Comparison of ENCODE assay signal across 8 mouse cellular contexts in the genomic region with DNA sequence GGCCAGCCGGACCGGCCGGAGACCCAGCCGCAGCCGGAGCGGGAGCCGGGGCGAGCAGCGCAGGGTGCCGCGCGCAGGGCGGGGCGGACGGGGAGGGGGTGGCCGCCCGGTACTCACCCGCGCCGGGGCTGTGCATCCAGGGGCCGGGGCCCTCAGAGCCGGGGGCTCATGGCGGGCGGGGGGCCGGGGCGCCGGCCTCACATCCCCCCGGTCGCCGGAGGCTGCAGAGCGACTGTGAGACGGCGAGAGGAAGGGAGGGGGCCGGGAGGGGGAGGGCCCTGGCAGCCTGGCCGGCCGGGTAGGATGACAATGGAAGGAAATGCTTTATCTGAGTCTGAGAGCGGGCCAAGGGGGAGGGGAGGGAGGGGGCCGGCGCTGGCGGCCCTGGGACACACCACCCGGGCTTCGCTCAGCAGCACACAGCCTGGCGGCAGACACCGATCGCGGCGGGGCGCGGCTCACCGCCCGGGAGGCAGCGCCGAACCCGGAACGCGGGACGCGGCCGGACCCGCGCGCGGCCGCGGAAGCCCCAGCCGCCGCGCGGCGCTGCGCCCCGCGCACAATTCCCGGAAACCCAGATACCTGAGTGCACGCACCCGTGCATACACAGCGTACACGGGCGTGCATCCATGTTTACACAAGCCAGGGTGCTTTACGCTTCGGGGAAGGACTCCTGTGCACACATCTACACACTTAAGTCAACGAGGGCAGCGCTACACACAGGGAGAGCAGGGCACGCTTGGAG. TPM values are rescaled to one million over a fixed set of nuclear protein-coding genes. Genes with fewer than 3 reads are reported as not detected.
DNase-seq lines count a peak whose midpoint lies in the region; ATAC-seq and TF ChIP-seq lines count a peak whose summit lies in the region.

No protein-coding gene starts in this region.

- peak overlapping the region; percentile 80 for H3K9ac ChIP-seq in liver, embryonic 12.5 days

- H3K36me3 ChIP-seq in testis, adult 2 months (ENCODE audit: control insufficient read depth, insufficient read depth, low read length), result no peaks in the 10 kb centered on the region
- no peaks in the 10 kb centered on the region for H3K36me3 ChIP-seq in liver, embryonic 12.5 days
- H3K36me3 ChIP-seq in myocyte (ENCODE audit: control insufficient read depth, insufficient read depth), result no peaks in the 10 kb centered on the region
- peaks cover 3% of the 10 kb centered on the region for H3K36me3 ChIP-seq in thymus, adult 2 months (ENCODE audit: control insufficient read depth, insufficient read depth, low read length)

- TF ChIP-seq POLR2A in testis, adult 2 months (IDR thresholded peaks at IDR 0.05; ENCODE audit: control insufficient read depth, low read depth, low read length), result no peak
- TF ChIP-seq POLR2A in myocyte (IDR thresholded peaks at IDR 0.05; ENCODE audit: insufficient read length, low read depth), result peak; percentile 77
- peak; percentile 49; the same call in 1 of the 2 replicates for TF ChIP-seq POLR2A in thymus, adult 2 months (IDR thresholded peaks at IDR 0.05; ENCODE audit: control insufficient read depth, extremely low read depth, insufficient read depth, low read length, poor library complexity)

- H3K4me1 ChIP-seq in testis, adult 2 months (ENCODE audit: control insufficient read depth, insufficient read depth, low read length), result peaks cover 5% of the 10 kb centered on the region
- peaks cover 75% of the 10 kb centered on the region for H3K4me1 ChIP-seq in liver, embryonic 12.5 days
- peaks cover 77% of the 10 kb centered on the region for H3K4me1 ChIP-seq in thymus, adult 2 months (replicated peaks; ENCODE audit: control insufficient read depth, insufficient read depth, low read length)

- TF ChIP-seq CTCF in testis, adult 2 months (IDR thresholded peaks at IDR 0.05; ENCODE audit: control insufficient read depth, insufficient read depth, insufficient replicate concordance, low read depth, low read length), result no peak
- 0 out of 2 replicates have a peak, but pooled peaks have one; percentile 15 for TF ChIP-seq CTCF in thymus, adult 2 months (IDR thresholded peaks at IDR 0.05; ENCODE audit: borderline replicate concordance, control insufficient read depth, extremely low read depth, insufficient read depth, low read length, poor library complexity)

- ATAC-seq in inflammation-experienced regulatory T-cells, adult 6 months, result peak; percentile 47
- peak; percentile 79 for ATAC-seq in liver, embryonic 12.5 days

- no peaks in the 10 kb centered on the region for H3K27me3 ChIP-seq in testis, adult 2 months (ENCODE audit: control insufficient read depth, insufficient read depth, low read length)
- H3K27me3 ChIP-seq in liver, embryonic 12.5 days (replicated peaks), result peaks cover 44% of the 10 kb centered on the region
- no peaks in the 10 kb centered on the region for H3K27me3 ChIP-seq in myocyte (ENCODE audit: control insufficient read depth, insufficient read depth, insufficient read length)
- no peaks in the 10 kb centered on the region for H3K27me3 ChIP-seq in thymus, adult 2 months (ENCODE audit: control insufficient read depth, insufficient read depth, low read length)

- under 1% methylated on average over 74 of the region's 84 CpGs for WGBS in liver, embryonic 12.5 days (ENCODE audit: insufficient replicate concordance)
- WGBS in thymus, adult 2 months, result under 1% methylated on average over 76 of the region's 84 CpGs

- DNase-seq in testis, postnatal 14 days (ENCODE audit: low spot score), result no peak
- peak; percentile 77 to 81 for DNase-seq in cerebellum, postnatal 14 days
- DNase-seq in gastrocnemius, postnatal 25 days, result peak; percentile 87
- DNase-seq in thymus, adult 2 months, result peak; percentile 61

- peak overlapping the region; percentile 91 for H3K27ac ChIP-seq in testis, adult 2 months (ENCODE audit: control insufficient read depth, insufficient read depth, low read depth, low read length)
- peak overlapping the region; percentile 80 for H3K27ac ChIP-seq in liver, embryonic 12.5 days
- H3K27ac ChIP-seq in thymus, adult 2 months (ENCODE audit: control insufficient read depth, insufficient read depth, low read length), result peak overlapping the region; percentile 66

- H3ac ChIP-seq in myocyte (ENCODE audit: control insufficient read depth, insufficient read length), result peak overlapping the region; percentile 68

- peaks cover 33% of the 10 kb centered on the region for H3K79me2 ChIP-seq in myocyte (ENCODE audit: control insufficient read depth, insufficient read depth)

- no peaks in the 10 kb centered on the region for H3K9me3 ChIP-seq in liver, embryonic 12.5 days (replicated peaks)

- H3K4me3 ChIP-seq in testis, adult 2 months (ENCODE audit: control insufficient read depth, low read depth, low read length), result peak overlapping the region; percentile 83
- H3K4me3 ChIP-seq in liver, embryonic 12.5 days, result peak overlapping the region; percentile 76
- H3K4me3 ChIP-seq in myocyte, result peak overlapping the region; percentile 51
- peak overlapping the region; percentile 55 for H3K4me3 ChIP-seq in thymus, adult 2 months (ENCODE audit: control insufficient read depth, insufficient read depth, low read length)

- H3K4me2 ChIP-seq in liver, embryonic 12.5 days, result peak overlapping the region; percentile 97
- peak overlapping the region; percentile 96 for H3K4me2 ChIP-seq in myocyte (ENCODE audit: low read depth)

TF ChIP-seq in myocyte, 11 proteins besides CTCF, POLR2A, EP300 and RAD21:
- TF ChIP-seq POLR2AphosphoS2 (IDR thresholded peaks at IDR 0.05; ENCODE audit: insufficient read length, low read depth) (peak; percentile 78), REST (IDR thresholded peaks at IDR 0.05; ENCODE audit: insufficient read depth, insufficient read length) (no peak), MYOD1 (IDR thresholded peaks at IDR 0.05; ENCODE audit: control insufficient read depth in 1 of 3, insufficient read length in 2 of 3, low read depth in 2 of 3) (peak in 1 of 3 experiments; percentile 24)

RNA-seq across cellular contexts. Expression of a gene that starts 12.9 kb away (rescaled TPM):
- 6.1 and 6.5 TPM in 2 replicates for polyA plus RNA-seq in testis, adult 2 months (2012; rRNA removed)
- 10 to 100 TPM; 11.9 to 15.0 TPM for total RNA-seq in gastrocnemius, postnatal 25 days (2021)
- 10 to 100 TPM; 47.2 to 80.6 (median 77.9) TPM for polyA plus RNA-seq in inflammation-experienced regulatory T-cells, adult 6 months (2017; shearing (Covaris generic))
- polyA plus RNA-seq in liver, embryonic 12.5 days (2016; fragmentation: Nextera tagmentation; extraction: Ambion mirVana), result 14.0 and 14.3 TPM in 2 replicates
- 17.4 TPM for polyA plus RNA-seq in myocyte (2012; fragmentation: generic; extraction: Trizol)
- polyA plus RNA-seq in thymus, adult 2 months (2012; rRNA removed), result 827 and 963 TPM in 2 replicates

RNA-seq across cellular contexts. Expression of a gene that starts 53.1 kb away (rescaled TPM):
- polyA plus RNA-seq in testis, adult 2 months (2012; rRNA removed), result 16.3 and 17.0 TPM in 2 replicates
- total RNA-seq in gastrocnemius, postnatal 25 days (2021), result 10 to 100 TPM; 44.7 to 47.2 TPM
- 10 to 100 TPM; 30.1 to 34.1 (median 30.8) TPM for polyA plus RNA-seq in inflammation-experienced regulatory T-cells, adult 6 months (2017; shearing (Covaris generic))
- polyA plus RNA-seq in liver, embryonic 12.5 days (2016; fragmentation: Nextera tagmentation; extraction: Ambion mirVana), result 83.8 and 88.7 TPM in 2 replicates
- polyA plus RNA-seq in myocyte (2012; fragmentation: generic; extraction: Trizol), result 52.7 TPM
- polyA plus RNA-seq in thymus, adult 2 months (2012; rRNA removed), result 62.1 and 62.8 TPM in 2 replicates

Comparison
In these comparisons a context has a peak if more than half of its experiments do, and no peak if none do; other contexts are left out.
1. RNA of a gene that starts 12.9 kb away (polyA plus RNA-seq): 827 to 963 TPM in thymus, adult 2 months; 47.2 to 80.6 TPM in inflammation-experienced regulatory T-cells, adult 6 months, 17.4 TPM in myocyte (single experiment), 14.0 to 14.3 TPM in liver, embryonic 12.5 days and 6.1 to 6.5 TPM in testis, adult 2 months; every median in the first group is over 10 times any median in the second.
2. Peak in every context shown above with its lines, with median percentiles within 50 percentile points of each other: H3K27ac ChIP-seq and H3K4me3 ChIP-seq.